Mouse (Mus musculus): ENCODE results near the gene Prrx2.

Prrx2 gene

DNA sequence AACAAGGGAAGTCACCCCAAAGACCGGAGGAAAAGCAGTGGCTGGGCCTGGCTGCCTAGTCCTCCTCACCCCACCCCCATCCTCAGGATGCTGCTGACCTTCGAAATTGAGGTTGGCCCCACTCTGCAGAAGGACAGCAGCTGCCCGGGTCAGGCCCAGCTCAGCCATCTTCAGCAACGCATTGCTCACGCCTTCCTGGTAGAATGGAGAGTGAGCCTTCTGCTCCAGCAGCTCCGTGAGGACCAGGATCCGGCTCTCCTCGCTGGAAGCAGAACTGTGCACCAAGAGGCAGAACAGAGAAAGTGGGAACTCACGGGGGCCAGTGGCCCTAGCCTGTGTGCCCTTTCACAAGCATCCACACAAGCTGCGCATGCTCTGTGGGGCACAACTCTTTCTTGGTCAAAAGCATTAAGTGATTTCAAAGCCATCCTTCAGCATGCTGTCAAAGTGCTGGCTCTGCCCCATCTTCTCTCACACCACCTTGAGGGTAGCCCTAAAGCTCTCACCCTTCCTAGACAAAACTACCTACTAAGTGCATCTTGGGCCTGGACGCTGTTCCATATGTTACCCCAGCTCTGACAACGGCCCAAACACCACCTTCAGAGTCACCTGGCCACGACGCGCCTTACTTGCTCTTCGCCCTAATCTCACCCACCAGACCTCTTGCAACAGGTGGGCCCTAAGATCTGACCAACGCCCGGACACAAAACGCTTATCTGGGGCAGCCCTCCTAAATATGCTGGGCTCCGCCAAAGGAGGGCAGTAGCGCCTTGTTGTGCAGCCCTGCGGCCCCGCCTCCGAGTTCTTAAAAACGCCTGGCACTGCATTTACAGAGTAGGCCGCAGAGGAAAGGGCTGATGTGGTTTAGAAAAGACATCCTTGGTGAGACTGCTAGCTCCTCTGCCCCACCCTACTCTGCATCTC lies 7.7 kb upstream of the Prrx2 start:
- peak; percentile 72 for DNase-seq

DNA sequence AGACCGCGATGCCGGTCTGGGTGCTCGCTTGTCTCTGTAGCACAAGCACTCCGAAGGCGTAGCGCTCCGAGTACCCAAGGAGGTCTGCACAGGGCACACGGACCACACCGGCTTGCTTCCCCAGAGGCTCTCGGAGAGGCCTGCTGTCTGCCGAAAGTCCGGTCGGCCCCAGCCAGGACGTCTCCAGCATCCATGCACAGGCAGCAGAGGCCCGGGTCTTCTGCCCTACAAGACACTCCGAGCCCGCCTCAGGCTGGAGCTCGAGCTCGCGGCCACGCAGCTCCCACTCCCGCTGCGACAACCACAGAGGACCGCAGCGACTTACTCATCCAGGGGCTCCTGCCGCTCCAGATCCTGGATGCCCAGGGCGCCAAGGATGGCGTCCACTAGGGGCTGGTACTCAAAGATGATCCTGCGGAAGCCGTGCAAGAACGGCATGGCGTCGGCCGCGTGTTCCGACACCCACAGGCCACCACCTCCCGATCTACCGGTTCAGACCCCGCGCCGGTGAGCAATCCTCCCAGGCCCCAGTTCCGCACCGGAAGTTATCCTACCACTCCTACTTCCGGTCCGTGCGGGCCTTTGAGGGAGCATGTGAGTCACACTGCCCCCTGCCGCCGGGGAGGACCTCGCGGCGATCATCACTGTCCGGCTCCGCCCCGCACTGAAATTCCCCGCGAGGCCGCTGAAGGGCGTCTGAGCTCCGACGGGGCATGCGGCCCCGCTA lies 6.9 kb upstream of the Prrx2 start:
- peak; percentile 98 for DNase-seq

DNA sequence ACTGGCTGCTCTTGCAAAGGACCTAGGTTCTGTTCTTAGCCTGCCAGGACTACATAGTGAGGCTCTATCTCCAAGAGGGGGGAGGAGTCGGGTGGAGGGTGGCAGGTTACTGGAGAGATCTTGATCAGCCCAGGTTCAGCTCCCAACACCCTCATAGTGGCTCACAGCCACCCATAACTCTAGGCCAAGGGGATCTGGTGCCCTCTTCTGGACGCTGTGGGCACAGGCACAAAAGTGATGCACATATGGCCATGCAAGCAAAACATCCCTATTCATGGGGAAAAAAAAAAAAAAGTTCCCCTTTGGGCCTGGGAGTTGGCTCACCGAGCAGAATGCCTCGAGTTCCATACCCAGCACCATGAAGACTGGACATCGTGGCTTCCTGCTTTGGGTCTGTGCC lies 5.5 kb upstream of the Prrx2 start:
- peak; percentile 77 for DNase-seq

DNA sequence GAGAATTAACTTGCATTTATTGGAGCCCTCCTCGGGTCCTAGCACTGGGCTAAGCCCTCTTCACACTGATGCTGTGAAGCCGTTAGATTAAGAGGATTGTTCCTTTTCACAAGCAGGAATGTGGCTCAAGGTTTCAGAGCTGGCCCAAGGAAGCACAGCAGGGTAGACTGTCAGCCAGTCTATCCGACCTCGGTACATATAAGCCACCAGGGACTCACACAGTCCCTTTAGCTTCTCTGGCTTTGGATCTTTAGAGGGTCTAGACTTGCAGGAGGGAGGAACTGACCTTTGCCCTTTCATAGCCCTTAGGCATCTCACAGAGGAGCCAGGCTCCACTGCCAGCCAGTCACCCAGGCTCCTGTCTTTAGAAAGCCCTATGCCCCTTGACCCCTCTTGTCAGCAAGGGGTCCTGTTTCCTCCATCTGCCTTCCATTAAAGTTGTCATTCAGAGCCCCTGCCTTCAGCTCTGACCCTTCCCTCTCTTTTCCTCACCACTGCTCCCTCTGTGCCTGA lies 4.4 kb upstream of the Prrx2 start, which contains the start of gene Asb6:
Asb6 (minus strand) TSS at position 51 of the 513 bp plus-strand sequence.
- no peak for DNase-seq

DNA sequence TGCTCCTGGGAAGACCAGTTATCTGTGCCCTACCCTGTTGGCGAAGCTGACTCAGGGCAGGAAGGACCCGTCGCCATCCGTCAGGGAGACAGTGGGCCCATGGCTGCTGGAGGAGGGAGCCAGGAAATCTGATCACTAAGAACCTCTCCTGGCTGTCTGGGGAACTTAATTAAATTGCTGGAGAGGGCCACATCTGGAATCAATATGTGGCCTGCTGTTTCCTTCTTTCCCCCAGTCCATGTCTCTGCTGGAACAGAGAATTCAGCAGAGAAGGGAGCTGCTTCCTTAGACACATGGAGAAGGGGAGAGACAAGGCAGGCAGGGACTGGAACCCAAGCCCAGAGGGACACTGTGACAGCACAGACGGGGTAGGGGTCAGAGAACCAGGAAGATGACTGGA lies 1.1 kb upstream of the Prrx2 start:
- DNase-seq: no peak

DNA sequence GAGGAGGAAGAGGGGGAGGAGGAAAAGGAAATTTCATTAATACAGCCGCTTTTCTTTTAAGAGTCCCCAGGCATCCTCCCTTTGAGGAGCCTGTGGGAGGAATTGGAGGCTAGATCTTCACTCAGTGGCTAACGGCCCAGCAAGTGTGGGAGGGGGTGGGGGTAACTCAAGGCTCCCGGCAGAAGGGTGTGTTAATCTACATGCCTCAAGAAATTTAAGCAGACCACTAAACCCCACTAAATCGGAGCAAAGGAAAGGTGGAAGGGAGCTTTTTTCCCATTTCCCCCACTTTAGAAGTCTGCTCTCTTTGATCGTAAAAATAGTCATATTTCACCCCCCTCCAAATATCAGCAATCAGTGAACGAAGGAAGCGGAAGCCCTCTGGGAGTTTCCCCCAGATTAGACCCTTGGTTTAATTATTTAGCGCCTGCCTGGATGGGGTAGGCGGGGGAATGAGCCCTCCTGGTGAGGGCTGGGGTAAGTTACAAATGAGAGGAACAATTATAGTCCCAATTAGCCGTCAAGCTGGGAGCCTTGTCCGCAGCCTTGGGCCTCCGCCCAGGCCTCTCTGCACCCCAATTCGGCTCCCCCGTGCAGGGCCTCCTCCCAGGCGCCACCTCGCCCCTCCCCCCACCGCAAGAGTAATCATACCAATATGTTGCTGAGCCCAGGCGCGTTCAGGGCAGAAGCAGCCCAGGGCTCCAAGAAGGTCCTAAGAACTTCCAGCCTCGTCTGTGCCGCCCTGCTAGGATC lies 1.6 kb downstream of the Prrx2 start:
- no peak for DNase-seq

DNA sequence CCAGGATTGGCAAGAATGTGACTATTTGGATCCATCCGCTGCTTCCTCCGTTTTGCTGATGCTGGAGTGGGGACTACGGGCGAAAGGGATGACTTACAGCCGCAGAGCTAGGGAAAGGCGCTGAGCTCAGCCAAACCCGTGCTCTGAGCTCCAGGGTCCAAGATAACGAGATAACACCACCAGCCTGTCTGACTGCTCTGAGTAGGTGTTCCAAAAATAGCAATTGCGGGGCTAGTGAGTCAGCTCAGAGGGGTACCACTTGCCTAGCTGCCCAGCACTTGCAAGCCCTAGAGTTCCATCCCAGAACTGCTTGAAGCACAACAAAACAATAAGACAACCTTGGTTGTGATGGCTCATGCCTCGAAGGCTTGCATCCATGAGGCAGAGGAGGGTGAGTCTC lies 7.8 kb downstream of the Prrx2 start:
- DNase-seq: no peak

DNA sequence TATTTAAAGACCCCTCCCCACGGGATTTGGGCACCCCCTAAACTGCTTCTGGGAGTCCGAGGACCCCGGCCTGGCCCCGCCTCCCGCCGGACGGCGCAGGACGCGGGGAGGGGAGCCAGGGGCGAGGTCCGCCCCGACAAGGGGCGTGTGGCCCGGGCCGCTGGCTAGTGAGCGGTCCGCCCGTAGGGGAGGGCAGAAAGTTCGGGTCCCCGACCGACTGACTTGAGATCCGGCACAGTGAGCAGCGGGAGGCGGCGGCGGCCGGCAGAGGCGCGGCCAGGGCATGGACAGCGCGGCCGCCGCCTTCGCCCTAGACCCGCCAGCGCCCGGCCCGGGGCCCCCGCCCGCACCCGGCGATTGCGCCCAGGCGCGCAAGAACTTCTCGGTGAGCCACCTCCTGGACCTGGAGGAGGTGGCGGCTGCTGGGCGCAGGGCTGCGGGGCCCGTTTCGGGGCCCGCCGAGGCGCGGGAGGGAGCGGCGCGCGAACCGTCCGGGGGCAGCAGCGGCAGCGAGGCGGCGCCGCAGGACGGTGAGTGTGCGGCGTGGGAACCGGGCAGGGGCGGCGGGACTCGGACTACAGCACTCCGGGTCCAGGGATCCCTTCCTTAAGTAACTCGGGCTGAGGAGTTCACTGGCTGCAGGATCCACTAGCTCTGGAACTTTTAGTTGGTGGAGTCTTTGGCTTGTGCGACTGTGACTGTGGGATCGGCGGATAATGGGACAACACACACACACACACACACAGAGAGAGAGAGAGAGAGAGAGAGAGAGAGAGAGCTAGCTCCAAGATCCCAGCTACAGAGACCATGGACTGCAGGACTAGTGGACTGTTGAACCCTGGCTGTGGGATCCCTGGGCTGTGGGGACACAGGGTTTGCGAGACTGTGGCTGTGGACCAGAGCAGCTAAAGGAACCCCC lies 10.6 kb downstream of the Prrx2 start:
- no peak for DNase-seq

DNA sequence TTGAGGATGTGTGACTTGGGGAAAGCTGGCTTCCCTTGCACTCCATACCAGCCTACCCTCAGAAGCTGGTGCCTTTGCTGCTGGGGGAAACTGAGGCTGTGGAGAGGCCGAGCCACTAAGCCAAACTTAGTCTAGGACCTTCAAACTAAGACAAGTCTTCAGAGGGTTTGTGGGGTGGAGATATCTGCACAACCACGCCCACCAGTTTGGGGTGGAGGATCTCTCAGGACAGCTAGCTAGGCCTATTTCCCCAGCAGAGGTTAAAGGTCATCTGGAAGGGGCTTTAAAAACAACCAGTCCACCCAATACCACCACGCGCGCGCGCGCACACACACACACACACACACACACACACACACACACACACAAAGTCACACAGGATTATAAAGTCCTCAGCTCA lies 11.5 kb downstream of the Prrx2 start:
- no peak for DNase-seq

DNA sequence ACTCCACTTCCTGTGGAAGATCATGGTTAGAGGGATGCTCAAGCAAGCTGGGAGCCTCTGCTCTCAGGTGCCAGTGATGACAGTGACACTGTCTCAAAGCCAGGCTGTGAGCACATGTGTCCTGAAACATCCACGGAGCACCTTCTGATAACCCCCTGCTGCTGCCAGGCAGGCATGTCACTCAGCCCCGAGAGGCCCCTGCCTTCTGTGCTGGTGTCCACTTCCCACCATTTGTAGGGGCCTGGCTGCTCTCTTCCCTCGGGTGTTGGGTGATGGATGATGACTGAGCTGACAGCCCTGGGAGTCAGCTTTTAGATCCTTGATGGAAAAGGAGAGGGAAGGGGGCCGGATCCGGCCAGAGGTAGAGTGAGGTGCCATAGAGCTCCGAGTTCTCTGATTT lies 12.0 kb downstream of the Prrx2 start:
- no peak for DNase-seq

DNA sequence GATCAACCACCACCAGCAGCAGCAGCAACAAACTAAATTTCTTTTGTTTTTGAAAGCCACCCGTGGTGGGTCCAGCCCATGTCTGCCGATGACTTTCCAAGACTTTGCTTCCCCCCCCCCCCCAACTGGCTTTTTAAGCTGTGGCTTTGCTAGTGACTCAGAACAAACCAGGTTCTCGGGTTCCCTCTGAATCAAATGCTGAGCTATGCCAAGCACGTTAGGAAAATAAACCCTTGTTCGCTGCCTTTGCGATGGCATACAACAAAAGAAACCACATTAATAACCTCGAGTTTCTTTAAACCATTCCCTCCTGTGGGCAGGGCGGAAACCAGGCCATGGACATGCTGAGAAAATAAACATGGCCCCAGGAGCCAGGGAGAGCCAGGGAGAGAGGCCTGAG lies 13.4 kb downstream of the Prrx2 start:
- no peak for DNase-seq

DNA sequence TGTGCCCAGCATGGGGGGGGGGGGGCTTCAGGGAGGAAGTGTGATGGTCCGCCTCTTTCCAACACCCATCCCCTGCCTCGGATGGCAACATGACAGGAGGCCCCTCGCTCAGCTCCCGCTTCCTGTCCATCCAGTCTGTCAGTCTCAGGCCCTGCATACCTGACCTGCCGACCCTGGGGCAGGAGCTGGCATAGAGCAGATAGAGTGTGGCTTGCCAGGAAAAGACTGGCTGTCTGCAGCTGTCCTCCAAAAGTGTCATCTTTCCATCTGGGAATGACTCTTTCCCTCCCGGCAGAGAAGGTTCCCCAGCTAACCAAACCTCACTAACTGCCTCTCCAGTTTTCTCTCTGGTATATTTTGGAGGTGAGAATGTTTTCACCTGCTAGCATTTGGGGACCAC lies 15.8 kb downstream of the Prrx2 start:
- no peak for DNase-seq

DNA sequence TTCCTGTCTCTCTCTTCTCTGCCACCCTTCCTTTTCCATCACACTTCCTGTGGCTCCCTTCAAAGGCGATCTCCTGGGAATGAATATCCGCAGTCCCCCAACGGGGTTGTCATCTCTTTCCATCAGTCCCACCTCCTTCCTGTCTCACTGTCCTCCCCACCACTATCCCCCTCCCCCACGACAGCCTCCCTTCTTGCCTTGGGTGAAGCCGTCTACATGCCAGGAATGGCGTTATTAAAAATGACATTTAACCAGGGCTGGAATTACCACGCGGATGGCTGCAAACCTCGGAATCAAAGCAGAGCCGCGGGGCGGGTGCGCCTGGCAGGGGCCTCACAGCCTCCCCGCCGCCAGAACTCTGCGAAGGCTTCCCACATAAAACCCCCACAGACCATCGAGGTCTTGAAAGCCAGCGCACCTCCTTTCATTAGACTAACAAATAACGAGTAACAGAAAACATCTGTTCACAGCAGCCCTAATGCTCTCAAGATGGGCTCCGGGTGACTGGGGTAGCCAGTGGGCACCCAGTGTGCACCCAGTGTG lies 18.1 kb downstream of the Prrx2 start:
- no peak for DNase-seq

DNA sequence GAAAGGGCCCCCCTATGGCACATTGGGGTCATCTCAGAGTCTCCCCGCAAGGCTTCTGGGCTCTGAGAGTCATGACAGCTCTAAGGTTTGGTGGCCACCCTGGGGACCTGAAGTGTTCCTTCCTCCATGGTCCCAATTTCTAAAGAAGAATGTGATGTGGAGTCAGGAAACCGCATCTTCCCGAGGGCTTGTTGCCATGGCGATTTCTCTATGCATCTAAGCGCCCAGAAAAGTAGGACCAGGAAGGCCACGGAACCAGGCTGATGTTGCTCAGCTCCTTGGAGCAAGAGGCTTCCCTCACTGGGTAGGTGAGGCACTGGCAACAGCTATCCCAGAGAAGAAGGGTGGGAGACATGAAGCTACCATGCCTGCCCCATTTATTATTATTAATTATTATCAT lies 22.3 kb downstream of the Prrx2 start:
- no peak for DNase-seq

DNA sequence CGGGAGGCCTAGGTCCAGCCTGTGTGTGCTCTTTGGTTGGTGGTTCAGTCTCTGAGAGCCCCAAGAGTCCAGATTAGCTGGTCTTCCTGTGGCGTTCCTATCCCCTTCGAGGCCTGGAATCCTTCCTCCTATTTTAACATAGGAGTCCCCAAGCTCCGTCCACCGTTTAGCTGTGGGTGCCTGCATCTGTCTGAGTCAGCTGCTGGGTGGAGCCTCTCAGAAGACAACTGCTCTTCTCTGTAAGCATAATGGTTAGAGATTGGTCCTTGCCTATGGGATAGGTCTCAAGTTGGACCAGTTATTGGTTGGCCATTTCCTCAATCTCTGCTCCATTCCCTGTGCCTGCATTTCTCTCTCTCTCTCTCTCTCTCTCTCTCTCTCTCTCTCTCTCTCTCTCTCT lies 25.0 kb downstream of the Prrx2 start:
- DNase-seq: no peak

DNA sequence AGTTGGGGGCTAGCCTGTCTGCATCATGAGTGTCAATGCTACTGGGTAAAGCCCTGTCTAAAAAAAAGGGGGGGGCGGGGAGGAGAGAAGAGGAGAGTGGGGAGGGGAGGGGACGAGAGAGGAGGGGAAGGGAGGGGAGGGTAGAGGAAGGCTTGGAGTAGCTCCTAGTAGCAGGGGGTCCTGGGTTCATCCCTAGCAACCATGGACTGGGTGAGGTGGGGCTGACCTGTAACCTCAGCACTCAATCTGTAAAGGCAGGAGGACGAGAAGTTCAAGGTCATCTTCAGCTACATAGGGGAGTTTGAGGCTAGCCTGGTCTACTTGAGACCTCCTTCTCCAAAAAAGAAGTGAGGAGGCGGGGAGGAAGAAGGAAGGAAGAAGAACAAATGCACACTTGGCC lies 27.3 kb downstream of the Prrx2 start:
- DNase-seq: no peak

DNA sequence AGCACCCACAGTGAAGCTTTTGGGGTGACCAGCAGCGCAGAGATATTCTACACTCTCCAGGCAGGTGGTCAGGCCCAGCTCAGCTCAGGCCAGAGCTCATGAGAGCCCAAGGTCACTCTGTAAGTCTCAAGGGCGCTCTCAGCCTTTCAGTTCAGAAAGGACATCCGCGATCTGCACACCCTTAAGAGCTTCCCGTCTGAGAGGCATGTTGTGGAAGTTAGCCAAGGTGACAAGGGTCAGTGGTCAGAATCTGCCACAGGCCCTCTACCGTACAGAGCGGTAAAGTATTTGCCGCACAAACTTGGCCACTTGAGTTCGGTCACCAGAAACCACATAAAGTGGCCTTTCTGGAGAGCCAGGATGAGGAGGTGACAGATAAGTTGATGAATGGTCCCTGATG lies 28.8 kb downstream of the Prrx2 start:
- no peak for DNase-seq

DNA sequence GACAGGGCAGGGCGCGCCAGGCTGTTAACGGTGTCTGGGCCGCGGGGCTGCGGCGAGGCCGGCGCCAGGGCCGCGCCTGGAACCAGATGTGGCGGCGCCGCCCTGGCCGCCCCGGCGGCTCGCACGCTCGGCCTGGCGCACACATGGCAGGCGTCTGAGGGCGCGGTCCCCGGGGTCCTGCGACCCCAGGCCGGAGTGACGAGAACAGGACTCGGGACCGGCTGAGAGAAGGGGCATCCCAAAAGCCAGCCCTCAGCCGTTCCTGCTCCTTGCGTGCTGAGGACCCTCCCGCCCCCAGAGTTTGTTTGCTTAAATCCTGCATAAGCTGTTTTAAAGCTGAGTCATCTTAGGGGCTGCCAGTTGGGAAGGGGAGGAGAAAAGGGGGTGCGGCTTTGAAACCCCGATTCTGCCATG lies 30.2 kb downstream of the Prrx2 start:
- no peak for DNase-seq

DNA sequence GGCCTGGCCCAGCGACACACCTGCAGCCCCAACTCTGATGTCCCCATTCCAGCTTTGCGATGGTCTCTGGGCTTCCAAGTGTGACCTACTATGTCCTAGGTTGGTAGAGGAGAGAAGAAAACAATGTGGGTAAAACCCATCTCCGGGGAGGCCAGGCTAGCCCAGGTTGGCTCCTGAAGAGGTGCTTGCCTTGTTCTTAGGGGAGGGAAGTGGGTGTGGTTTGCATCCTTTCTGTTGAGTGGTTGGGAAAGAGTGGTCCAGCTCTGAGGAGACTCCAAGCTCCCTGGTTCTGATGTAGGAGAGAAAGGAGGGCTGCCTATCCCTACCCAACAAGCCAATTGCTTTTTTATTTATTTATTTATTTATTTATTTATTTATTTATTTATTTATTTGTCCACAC lies 30.7 kb downstream of the Prrx2 start:
- no peak for DNase-seq

DNA sequence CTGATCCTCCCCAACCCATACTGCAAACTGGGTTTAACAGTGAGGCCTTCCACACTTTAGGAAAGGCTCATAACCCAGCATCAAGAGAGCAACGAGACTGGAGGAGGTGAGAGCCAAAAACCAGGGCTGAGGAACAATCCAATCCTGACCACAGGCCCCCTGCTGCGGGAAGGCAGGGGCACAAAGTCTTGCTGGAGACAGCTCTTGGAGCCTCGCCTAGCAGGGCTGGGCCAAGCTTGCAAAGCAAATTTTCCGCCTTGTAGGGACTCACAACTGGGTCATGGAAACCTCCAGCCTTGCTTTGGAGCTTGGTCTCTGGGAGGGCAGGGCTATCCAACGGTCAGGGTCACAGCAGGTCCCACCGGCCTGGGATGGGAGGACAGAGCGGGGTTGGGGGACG lies 36.1 kb downstream of the Prrx2 start:
- no peak for DNase-seq

DNA sequence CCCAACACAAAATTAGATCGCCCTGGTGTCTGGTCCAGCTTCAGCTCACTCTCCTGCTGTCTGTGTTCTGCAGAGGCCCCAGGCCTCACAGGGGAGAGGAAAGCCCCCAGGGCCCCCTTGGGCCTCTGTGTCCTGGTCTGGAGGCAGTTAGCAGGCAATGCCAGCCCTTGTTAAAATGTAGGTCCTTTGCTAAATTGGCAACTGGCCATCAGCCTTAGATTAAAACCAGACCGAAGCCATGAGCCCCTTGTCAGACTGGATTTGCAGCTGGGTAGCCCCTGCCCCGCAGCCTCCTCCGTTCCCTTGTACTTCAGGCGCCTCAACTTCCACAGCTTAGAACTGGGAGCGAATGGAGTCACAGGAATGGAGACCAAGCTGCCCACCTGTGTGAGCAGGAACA lies 37.9 kb downstream of the Prrx2 start:
- DNase-seq: no peak

DNA sequence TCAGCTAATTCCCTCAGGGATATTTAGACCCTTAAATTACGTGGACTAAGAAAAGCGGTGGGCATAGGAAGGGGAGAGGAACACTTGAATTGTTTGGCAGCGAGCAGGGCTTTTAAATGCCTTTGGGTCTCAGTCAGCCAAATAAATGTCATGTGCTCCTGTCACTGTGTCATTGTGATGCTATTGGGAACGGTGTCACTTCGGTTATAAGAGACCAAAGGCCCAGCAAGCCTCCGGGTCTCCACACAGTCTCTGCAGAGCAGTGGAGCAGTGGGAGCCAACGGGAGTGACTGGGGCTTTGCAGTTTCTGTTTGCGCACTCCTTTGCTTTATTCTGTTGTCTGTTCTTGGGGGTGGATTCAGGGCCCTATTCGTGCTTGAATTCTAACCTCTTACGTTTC lies 39.7 kb downstream of the Prrx2 start:
- DNase-seq: no peak

Data from thymus, postnatal 4 days (tissue).